Mouse (Mus musculus) liver, embryonic 14.5 days (tissue): ENCODE measurements around the gene Gm11567. TPM values are rescaled to one million over a fixed set of nuclear protein-coding genes. Genes with fewer than 3 reads are reported as not detected.
A peak's percentile ranks its signal among the peaks of the same experiment; 100 is the strongest.
"Not testable (repeated sequence)": the region's sequence is repeated elsewhere in the genome, so short reads cannot be mapped to it uniquely, and the experiment has no call there.

Experiments used
- ATAC-seq: fragments of 200-750 bp; cut with Nextera tagmentation; 2 replicates; pipeline ENCODE4 v1.8.0; 2017; ENCODE audit warnings: moderate number of reproducible peaks, mild to moderate bottlenecking, moderate library complexity; ENCODE audit not compliant: insufficient read depth
- DNase-seq, 3 experiments: peaks; one replicate each; pipeline ENCODE4 v3.0.0-alpha.2; 2012 to 2013; ENCODE audit warnings: low read depth in 3 of 3, low spot score in 3 of 3
- H3K27ac ChIP-seq: fragments of 300-500 bp; sonication (generic); 2 replicates; pipeline ENCODE4 v1.5.1; 2014; ENCODE audit warnings: moderate library complexity, mild to moderate bottlenecking, control low read depth, inconsistent platforms
- H3K27me3 ChIP-seq: fragments of 300-500 bp; sonication (generic); 2 replicates; pipeline ENCODE4 v1.6.1; 2014; ENCODE audit warnings: mild to moderate bottlenecking, low read length, moderate library complexity; ENCODE audit not compliant: control insufficient read depth, insufficient read depth
- H3K36me3 ChIP-seq: fragments of 300-500 bp; sonication (generic); replicated peaks from 2 replicates; pipeline ENCODE4 v1.6.1; 2014; ENCODE audit warnings: low read depth; ENCODE audit not compliant: control insufficient read depth, insufficient read depth
- H3K4me1 ChIP-seq, 2 experiments: fragments of 200-500 bp in 1 of 2; fragments of 300-500 bp in 1 of 2; sonication (generic) in 1 of 2; replicated peaks; 2 replicates each; pipeline ENCODE4 v1.6.1; 2012 to 2014; ENCODE audit warnings: antibody characterized with exemption in 1 of 2, inconsistent platforms in 1 of 2, low read length in 1 of 2; ENCODE audit not compliant: control insufficient read depth in 2 of 2, insufficient read depth in 2 of 2
- H3K4me2 ChIP-seq: fragments of 300-500 bp; sonication (generic); 2 replicates; pipeline ENCODE4 v1.6.1; 2014; ENCODE audit warnings: low read depth, mild to moderate bottlenecking, control low read depth, moderate library complexity
- H3K4me3 ChIP-seq, 2 experiments: fragments of 200-500 bp in 1 of 2; fragments of 300-500 bp in 1 of 2; sonication (generic) in 1 of 2; 2 replicates each; pipeline ENCODE4 v1.5.1; 2012 to 2014; ENCODE audit warnings: low read depth in 2 of 2, low read length in 2 of 2, mild to moderate bottlenecking in 2 of 2, control low read depth in 1 of 2, inconsistent platforms in 1 of 2, moderate library complexity in 1 of 2; ENCODE audit not compliant: insufficient read depth in 1 of 2
- H3K9ac ChIP-seq: fragments of 300-500 bp; sonication (generic); replicated peaks from 2 replicates; pipeline ENCODE4 v1.6.1; 2014; ENCODE audit warnings: mild to moderate bottlenecking, control low read depth, moderate library complexity
- H3K9me3 ChIP-seq: fragments of 300-500 bp; sonication (generic); 2 replicates; pipeline ENCODE4 v1.6.1; 2016; ENCODE audit warnings: low read length, mixed read lengths; ENCODE audit not compliant: control insufficient read depth
- CTCF ChIP-seq: IDR thresholded peaks from 2 replicates; pipeline ENCODE4 v1.5.1; 2016; ENCODE audit warnings: antibody characterized with exemption, low read depth, control low read depth
- EP300 ChIP-seq: IDR thresholded peaks from 2 replicates; pipeline ENCODE4 v1.6.1; 2016; ENCODE audit warnings: antibody characterized with exemption, low read depth
- WGBS: fragments of 180-500 bp; shearing (Covaris S2); extraction: QIAGEN DNeasy Blood & Tissue Kit; methylation state at CpG from one replicate; pipeline ENCODE4 v1.1.7; 2014; ENCODE audit not compliant: insufficient replicate concordance; 5-methylcytosine and 5-hydroxymethylcytosine counted together
- polyA plus RNA-seq, 2 experiments: library from polyadenylated mRNA; depleted of rRNA in 1 of 2; stranded (reverse) in 1 of 2; unstranded in 1 of 2; fragments of >200 nt; fragmentation: Nextera tagmentation in 1 of 2; extraction: Ambion mirVana in 1 of 2; gene quantifications; 2 replicates each; pipeline versions ENCODE4 v1.2.1 to v1.2.3; 2012 to 2014

Gene Gm11567
- polyA plus RNA-seq (2012; rRNA removed) (not detected in 2 replicates), polyA plus RNA-seq (2014; fragmentation: Nextera tagmentation; extraction: Ambion mirVana) (not detected in 2 replicates)

GRCm38 (mm10) chr11:99878887-99879286 lies at the start of gene Gm11567:
Gm11567 (plus strand) TSS chr11:99879187.
- not testable (repeated sequence) for H3K4me3 ChIP-seq, H3K4me1 ChIP-seq, H3K9ac ChIP-seq, H3K9me3 ChIP-seq, ATAC-seq, H3K4me2 ChIP-seq, H3K27me3 ChIP-seq, H3K27ac ChIP-seq, H3K36me3 ChIP-seq, DNase-seq
- WGBS = 10% methylated on average over 1 of the region's 1 CpGs

- WGBS = 54% methylated on average over 1 of the region's 1 CpGs
- ATAC-seq = no peak
- no peak for TF ChIP-seq CTCF
- TF ChIP-seq EP300 = no peak
Measured at GRCm38 (mm10) chr11:99837966-99838365, 41.0 kb upstream of the Gm11567 start, which contains the start of gene 2300003K06Rik. 2300003K06Rik (minus strand) TSS chr11:99838066.

GRCm38 (mm10) chr11:99842185-99842584 lies 36.8 kb upstream of the Gm11567 start:
- Histone ChIP-seq H3K36me3 (no peaks in the 10 kb centered on the region), H3K9me3 (no peaks in the 10 kb centered on the region), H3K27ac (no peak overlapping the region), H3K4me1 (no peaks in the 10 kb centered on the region), H3K4me3 (no peak overlapping the region), H3K4me2 (no peak overlapping the region), H3K9ac (no peak overlapping the region), H3K27me3 (no peaks in the 10 kb centered on the region)
- DNase-seq = no peak
- WGBS = 36% methylated on average over 1 of the region's 1 CpGs
- no peak for ATAC-seq
- TF ChIP-seq EP300 (no peak), CTCF (no peak)

More at GRCm38 (mm10) chr11:99837966-99838365, 41.0 kb upstream of the Gm11567 start, which contains the start of gene 2300003K06Rik:
- H3K27ac ChIP-seq = no peak within 1 kb of the TSS
- no peak within 1 kb of the TSS for H3K4me2 ChIP-seq
- H3K9ac ChIP-seq = no peak within 1 kb of the TSS
- H3K27me3 ChIP-seq = no peaks in the 10 kb centered on the region
- no peaks in the 10 kb centered on the region for H3K9me3 ChIP-seq
- no peak within 1 kb of the TSS for H3K4me3 ChIP-seq
- H3K36me3 ChIP-seq = no peaks in the 10 kb centered on the region
- H3K4me1 ChIP-seq = no peaks in the 10 kb centered on the region
- no peak for DNase-seq

- Histone ChIP-seq H3K9ac (no peak overlapping the region), H3K4me2 (no peak overlapping the region), H3K9me3 (no peaks in the 10 kb centered on the region), H3K4me1 (no peaks in the 10 kb centered on the region), H3K36me3 (no peaks in the 10 kb centered on the region), H3K4me3 (no peak overlapping the region), H3K27ac (no peak overlapping the region), H3K27me3 (no peaks in the 10 kb centered on the region)
- ATAC-seq (no peak), DNase-seq (no peak)
- 53% methylated on average over 2 of the region's 2 CpGs for WGBS
- no peak for TF ChIP-seq CTCF
- TF ChIP-seq EP300 = no peak
Measured at GRCm38 (mm10) chr11:99846746-99847145, 32.2 kb upstream of the Gm11567 start.

- no peaks in the 10 kb centered on the region for H3K4me1 ChIP-seq
- DNase-seq (no peak), ATAC-seq (no peak)
- no peak within 1 kb of the TSS for H3K4me2 ChIP-seq
- no peak within 1 kb of the TSS for H3K4me3 ChIP-seq
- no peaks in the 10 kb centered on the region for H3K9me3 ChIP-seq
- H3K27me3 ChIP-seq = no peaks in the 10 kb centered on the region
- H3K9ac ChIP-seq = no peak within 1 kb of the TSS
- no peak within 1 kb of the TSS for H3K27ac ChIP-seq
- H3K36me3 ChIP-seq = no peaks in the 10 kb centered on the region
- TF ChIP-seq EP300 (no peak), CTCF (no peak)
Measured at GRCm38 (mm10) chr11:99851508-99851907, 27.5 kb upstream of the Gm11567 start, which contains the start of gene Krtap4-16. Krtap4-16 (minus strand) TSS chr11:99851608.

GRCm38 (mm10) chr11:99854121-99854520 lies 24.9 kb upstream of the Gm11567 start:
- DNase-seq (no peak), ATAC-seq (no peak)
- no peaks in the 10 kb centered on the region for H3K9me3 ChIP-seq
- no peak overlapping the region for H3K4me2 ChIP-seq
- TF ChIP-seq CTCF (peak; percentile 44; the same call in 1 of the 2 replicates), EP300 (no peak)
- H3K27me3 ChIP-seq = no peaks in the 10 kb centered on the region
- no peaks in the 10 kb centered on the region for H3K4me1 ChIP-seq
- no peaks in the 10 kb centered on the region for H3K36me3 ChIP-seq
- no peak overlapping the region for H3K9ac ChIP-seq
- no peak overlapping the region for H3K27ac ChIP-seq
- no peak overlapping the region for H3K4me3 ChIP-seq
- 51% methylated on average over 3 of the region's 3 CpGs for WGBS
